Mouse (Mus musculus) kidney, adult 2 months (tissue): ENCODE results near the gene E2f4. TPM values are rescaled to one million over a fixed set of nuclear protein-coding genes. Genes with fewer than 3 reads are reported as not detected.
A peak's percentile ranks its signal among the peaks of the same experiment; 100 is the strongest.

Source experiments
- DNase-seq: peaks from one replicate; pipeline ENCODE4 v3.0.0; 2021
- H3K27ac ChIP-seq: fragments of 200-500 bp; 2 replicates; pipeline ENCODE4 v1.5.1; 2012; ENCODE audit warnings: low read depth, low read length, control low read depth, inconsistent platforms; ENCODE audit not compliant: insufficient read depth
- H3K27me3 ChIP-seq: fragments of 200-500 bp; replicated peaks from 2 replicates; pipeline ENCODE4 v1.6.1; 2012; ENCODE audit warnings: mild to moderate bottlenecking, moderate library complexity, low read length, inconsistent platforms; ENCODE audit not compliant: control insufficient read depth, insufficient read depth
- H3K36me3 ChIP-seq: fragments of 200-500 bp; 2 replicates; pipeline ENCODE4 v1.6.1; 2012; ENCODE audit warnings: mild to moderate bottlenecking, moderate library complexity, low read length, inconsistent platforms; ENCODE audit not compliant: control insufficient read depth, insufficient read depth
- H3K4me1 ChIP-seq: fragments of 200-500 bp; 2 replicates; pipeline ENCODE4 v1.6.1; 2011; ENCODE audit warnings: low read length; ENCODE audit not compliant: control insufficient read depth, insufficient read depth
- H3K4me3 ChIP-seq: fragments of 200-500 bp; 2 replicates; pipeline ENCODE4 v1.5.1; 2011; ENCODE audit warnings: mild to moderate bottlenecking, low read depth, low read length, control low read depth; ENCODE audit not compliant: insufficient read depth
- CTCF ChIP-seq: fragments of 200-500 bp; conservative IDR thresholded peaks from 2 replicates; pipeline ENCODE4 v1.5.1; 2011; ENCODE audit warnings: low read depth, mild to moderate bottlenecking, control low read depth, low read length, moderate library complexity, mixed read lengths; ENCODE audit not compliant: insufficient read depth, insufficient read length
- POLR2A ChIP-seq: fragments of 200-500 bp; IDR thresholded peaks from one replicate; pipeline ENCODE4 v1.6.1; 2011; ENCODE audit warnings: low read depth, low read length, control low read depth
- WGBS: fragments of 180-500 bp; shearing (Covaris S2); methylation state at CpG from one replicate; pipeline ENCODE4 v1.1.7; 2018; 5-methylcytosine and 5-hydroxymethylcytosine counted together
- polyA plus RNA-seq: library from polyadenylated mRNA; depleted of rRNA; stranded (reverse); fragments of >200 nt; gene quantifications from 2 replicates; pipeline ENCODE4 v1.2.3, GENCODE M21; 2012

The E2f4 gene
- polyA plus RNA-seq, 1 experiment, result 88.1 TPM

DNA sequence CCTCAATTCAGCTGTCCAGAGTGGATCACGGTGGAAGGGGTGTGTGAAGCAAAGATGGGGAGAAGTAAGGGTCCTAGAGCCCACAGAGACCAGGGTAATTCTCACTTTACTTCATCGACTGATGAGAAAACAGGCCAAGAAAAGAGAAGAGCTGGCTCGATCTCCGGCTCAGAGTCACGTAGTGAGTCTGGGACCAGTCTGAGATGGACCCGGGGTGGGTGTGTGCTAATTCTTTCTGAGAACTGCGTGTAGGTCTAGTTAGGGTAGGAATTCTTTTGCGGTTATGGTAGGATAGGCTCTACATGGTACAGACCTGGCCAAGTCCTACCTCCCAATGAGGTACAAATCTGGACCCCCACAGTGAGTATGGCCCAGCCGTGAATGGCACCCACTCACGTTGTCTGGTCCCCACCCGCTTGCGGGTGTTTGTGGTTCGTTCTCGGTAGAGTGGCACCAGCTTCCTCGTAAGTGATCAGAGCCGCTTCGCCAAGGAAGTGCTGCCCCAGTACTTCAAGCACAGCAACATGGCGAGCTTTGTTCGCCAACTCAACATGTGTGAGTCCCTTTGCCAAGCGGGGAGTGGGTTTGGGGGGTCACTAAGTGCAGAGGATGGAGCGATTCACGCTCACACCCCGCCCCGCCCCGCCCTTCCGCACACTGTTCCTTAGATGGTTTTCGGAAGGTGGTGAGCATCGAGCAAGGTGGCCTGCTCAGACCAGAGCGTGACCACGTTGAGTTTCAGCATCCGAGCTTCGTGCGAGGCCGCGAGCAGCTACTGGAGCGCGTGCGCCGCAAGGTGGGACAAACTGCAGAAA, 27.2 kb upstream of the E2f4 start:
- Histone ChIP-seq H3K27me3 (no peaks in the 10 kb centered on the region), H3K27ac (no peak overlapping the region), H3K4me1 (peaks cover 3% of the 10 kb centered on the region; the same call in 1 of the 2 replicates), H3K4me3 (peak overlapping the region; percentile 56), H3K36me3 (peaks cover 1% of the 10 kb centered on the region)
- DNase-seq, result no peak
- WGBS, result 33% methylated on average over 39 of the region's 39 CpGs
- no peak for TF ChIP-seq POLR2A
- no peak for TF ChIP-seq CTCF

DNA sequence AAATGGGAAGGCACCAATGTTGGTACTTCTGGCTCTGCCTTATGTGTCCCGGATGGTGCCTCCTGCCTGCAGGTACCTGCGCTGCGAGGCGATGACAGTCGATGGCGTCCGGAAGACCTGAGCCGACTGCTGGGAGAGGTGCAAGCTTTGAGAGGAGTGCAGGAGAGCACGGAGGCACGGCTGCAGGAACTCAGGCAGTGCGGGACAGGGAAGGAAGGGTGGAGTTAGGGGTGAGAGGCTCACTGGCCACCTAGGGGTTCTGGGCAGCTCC, 26.6 kb upstream of the E2f4 start:
- 27% methylated on average over 11 of the region's 11 CpGs for WGBS
- peaks cover 1% of the 10 kb centered on the region for H3K36me3 ChIP-seq
- H3K4me1 ChIP-seq, result peaks cover 3% of the 10 kb centered on the region; the same call in 1 of the 2 replicates
- TF ChIP-seq POLR2A (no peak), CTCF (no peak)
- H3K27me3 ChIP-seq, result no peaks in the 10 kb centered on the region
- no peak for DNase-seq
- H3K4me3 ChIP-seq, result no peak overlapping the region
- no peak overlapping the region for H3K27ac ChIP-seq

DNA sequence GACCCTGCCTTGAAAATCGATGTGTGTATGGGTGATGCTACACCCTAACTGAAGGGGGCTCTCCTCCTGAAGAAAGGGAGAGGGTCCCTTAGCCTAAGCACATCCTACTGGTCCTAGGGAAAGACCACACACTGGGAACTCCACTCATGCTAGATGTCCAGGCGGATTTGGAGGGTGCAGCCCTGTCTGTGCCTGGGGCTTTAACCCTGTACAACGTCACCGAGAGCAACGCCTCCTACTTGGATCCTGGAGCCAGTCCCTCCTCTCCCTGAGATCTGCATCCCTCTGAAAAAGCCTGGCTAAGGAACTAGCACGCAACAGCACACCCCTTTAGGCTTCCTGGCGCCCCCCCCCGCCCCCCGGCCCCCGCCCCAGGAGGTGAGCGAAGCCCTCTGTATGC, 22.1 kb upstream of the E2f4 start:
- H3K27me3 ChIP-seq, result no peaks in the 10 kb centered on the region
- no peak for TF ChIP-seq POLR2A
- TF ChIP-seq CTCF, result no peak
- H3K4me1 ChIP-seq, result no peaks in the 10 kb centered on the region; the same call in 1 of the 2 replicates
- no peak overlapping the region for H3K27ac ChIP-seq
- WGBS, result 12% methylated on average over 11 of the region's 11 CpGs
- no peak for DNase-seq
- H3K36me3 ChIP-seq, result no peaks in the 10 kb centered on the region
- H3K4me3 ChIP-seq, result no peak overlapping the region

DNA sequence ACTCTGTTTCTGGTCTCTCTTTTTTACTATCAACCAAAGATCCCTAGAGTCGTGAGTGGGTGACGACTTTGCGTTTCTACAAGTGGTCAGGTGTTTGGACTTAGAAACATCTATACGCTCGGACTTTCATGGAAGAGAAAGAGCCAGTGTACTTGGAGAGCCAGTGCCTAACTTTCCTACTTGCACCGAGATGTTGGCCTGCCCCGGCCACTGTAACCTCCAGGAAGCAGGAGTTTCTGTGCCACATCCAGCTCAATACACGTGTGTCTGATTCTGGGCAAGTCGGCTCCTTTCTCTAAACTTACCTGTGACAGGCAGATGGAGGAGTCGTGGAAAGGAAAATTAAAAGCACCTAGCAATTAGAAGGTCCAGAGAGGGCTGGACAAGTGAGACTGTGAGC, 21.6 kb upstream of the E2f4 start, which contains the start of gene Nol3:
Gene Nol3 (plus strand): TSS at position 301 of the 400 bp plus-strand sequence.
- Histone ChIP-seq H3K27ac (no peak within 1 kb of the TSS), H3K4me1 (no peaks in the 10 kb centered on the region; the same call in 1 of the 2 replicates), H3K27me3 (no peaks in the 10 kb centered on the region), H3K4me3 (peak within 1 kb of the TSS; percentile 20), H3K36me3 (no peaks in the 10 kb centered on the region)
- no peak for DNase-seq
- WGBS, result 8% methylated on average over 10 of the region's 10 CpGs
- TF ChIP-seq CTCF (no peak), POLR2A (no peak)

DNA sequence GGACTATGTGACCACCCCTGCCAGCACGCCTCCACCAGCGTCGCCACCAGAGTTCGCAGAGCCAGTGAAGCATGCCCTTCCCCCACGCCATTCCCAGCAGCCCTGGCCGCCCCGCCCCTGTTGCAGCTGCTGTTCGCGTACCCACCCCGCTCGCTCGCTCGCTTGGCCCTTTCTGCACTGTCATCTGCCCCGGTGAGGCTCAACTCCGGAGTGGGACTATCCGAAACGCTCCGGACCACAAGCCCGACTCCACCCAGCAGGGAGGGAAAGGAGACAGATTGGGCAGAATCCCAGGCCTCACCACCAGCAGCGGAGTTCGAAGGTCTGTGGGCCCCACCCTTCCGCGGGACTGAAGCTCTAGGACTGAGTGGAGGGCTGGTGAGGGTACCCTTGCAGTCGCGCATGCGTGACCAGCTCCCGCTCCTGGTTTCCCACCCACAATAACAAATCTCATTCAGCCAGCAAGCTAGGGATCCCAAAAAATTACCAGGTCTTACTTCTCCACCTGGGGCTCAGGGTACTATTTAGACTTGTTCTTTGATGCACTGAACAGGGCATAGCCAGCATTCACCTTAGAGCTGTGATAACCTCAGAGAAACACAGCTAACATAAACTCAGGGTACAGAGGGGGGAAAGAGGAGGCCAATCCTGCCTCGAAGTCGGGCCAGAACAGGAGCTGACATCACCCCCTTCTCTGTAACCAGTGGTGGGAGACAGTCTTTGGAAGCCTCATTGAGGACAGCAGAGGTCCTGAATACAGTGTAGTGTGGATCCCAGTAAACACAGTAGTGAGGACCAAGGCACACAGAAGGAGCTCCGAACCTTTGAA, 21.0 kb upstream of the E2f4 start:
- TF ChIP-seq POLR2A (no peak), CTCF (no peak)
- Histone ChIP-seq H3K4me3 (peak overlapping the region; percentile 20), H3K36me3 (no peaks in the 10 kb centered on the region), H3K27me3 (no peaks in the 10 kb centered on the region), H3K4me1 (no peaks in the 10 kb centered on the region; the same call in 1 of the 2 replicates), H3K27ac (no peak overlapping the region)
- peak; percentile 45 for DNase-seq
- WGBS, result 6% methylated on average over 30 of the region's 30 CpGs

DNA sequence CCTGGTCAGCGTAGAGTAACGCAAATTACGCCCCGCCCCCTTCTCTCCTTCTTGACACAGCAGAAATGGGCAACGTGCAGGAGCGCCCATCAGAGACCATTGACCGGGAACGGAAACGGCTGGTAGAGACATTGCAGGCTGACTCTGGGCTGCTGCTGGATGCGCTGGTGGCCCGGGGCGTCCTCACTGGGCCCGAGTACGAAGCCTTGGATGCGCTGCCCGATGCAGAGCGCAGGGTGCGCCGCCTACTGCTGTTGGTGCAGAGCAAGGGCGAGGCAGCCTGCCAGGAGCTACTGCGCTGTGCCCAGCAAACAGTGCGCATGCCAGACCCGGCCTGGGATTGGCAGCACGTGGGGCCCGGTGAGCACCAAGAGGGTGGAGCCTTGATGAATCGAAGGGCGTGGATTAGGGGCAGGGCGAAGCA, 18.5 kb upstream of the E2f4 start:
- Histone ChIP-seq H3K27me3 (no peaks in the 10 kb centered on the region), H3K4me3 (peak overlapping the region; percentile 6; the same call in 1 of the 2 replicates), H3K27ac (no peak overlapping the region), H3K4me1 (no peaks in the 10 kb centered on the region; the same call in 1 of the 2 replicates), H3K36me3 (no peaks in the 10 kb centered on the region)
- TF ChIP-seq CTCF (peak; percentile 43; the same call in 1 of the 2 replicates), POLR2A (no peak)
- WGBS, result 4% methylated on average over 28 of the region's 28 CpGs
- peak; percentile 95 for DNase-seq

DNA sequence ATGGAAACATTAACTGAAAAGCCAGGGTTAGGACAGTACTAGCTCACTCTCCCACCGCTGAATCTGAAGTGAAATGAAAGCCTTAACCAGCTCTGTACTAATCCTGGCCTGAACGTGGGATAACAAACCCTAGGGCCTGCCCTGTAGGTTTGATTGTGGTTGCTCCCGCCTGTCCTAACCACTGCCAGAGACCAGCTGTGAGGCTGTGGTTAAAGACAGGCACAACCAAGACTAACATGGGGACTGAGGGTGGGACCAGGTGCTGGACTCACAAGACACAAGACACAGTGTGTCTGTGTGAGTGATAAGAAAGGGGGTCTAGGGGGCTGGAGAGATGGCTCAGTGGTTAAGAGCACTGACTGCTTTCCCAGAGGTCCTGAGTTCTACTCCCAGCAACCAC, 16.9 kb upstream of the E2f4 start:
- H3K27ac ChIP-seq, result no peak overlapping the region
- TF ChIP-seq CTCF, result no peak
- no peak for TF ChIP-seq POLR2A
- H3K4me3 ChIP-seq, result no peak overlapping the region
- WGBS, result 82% methylated on average over 3 of the region's 3 CpGs
- no peak for DNase-seq
- H3K27me3 ChIP-seq, result no peaks in the 10 kb centered on the region
- H3K36me3 ChIP-seq, result no peaks in the 10 kb centered on the region
- H3K4me1 ChIP-seq, result no peaks in the 10 kb centered on the region; the same call in 1 of the 2 replicates
